Mouse (Mus musculus) heart, embryonic 10.5 days (tissue): ENCODE measurements around the gene Btbd35f13. TPM values are rescaled to one million over a fixed set of nuclear protein-coding genes. Genes with fewer than 3 reads are reported as not detected.
"Not testable (repeated sequence)": the region's sequence is repeated elsewhere in the genome, so short reads cannot be mapped to it uniquely, and the experiment has no call there.

Source experiments
- DNase-seq: peaks from one replicate; pipeline ENCODE4 v3.0.0-alpha.2; 2017; ENCODE audit warnings: low spot score
- H3K27ac ChIP-seq: fragments of 300-500 bp; sonication (generic); 2 replicates; pipeline ENCODE4 v1.5.1; 2016; ENCODE audit warnings: mild to moderate bottlenecking
- H3K27me3 ChIP-seq: fragments of 300-500 bp; sonication (generic); 2 replicates; pipeline ENCODE4 v1.6.1; 2016; ENCODE audit warnings: mild to moderate bottlenecking; ENCODE audit not compliant: poor library complexity, insufficient read depth, severe bottlenecking
- H3K36me3 ChIP-seq: fragments of 300-500 bp; sonication (generic); 2 replicates; pipeline ENCODE4 v1.6.1; 2016; ENCODE audit warnings: mild to moderate bottlenecking, moderate library complexity
- H3K4me1 ChIP-seq: fragments of 300-500 bp; sonication (generic); 2 replicates; pipeline ENCODE4 v1.6.1; 2016; ENCODE audit warnings: mild to moderate bottlenecking
- H3K4me3 ChIP-seq: fragments of 300-500 bp; sonication (generic); 2 replicates; pipeline ENCODE4 v1.5.1; 2016; ENCODE audit warnings: mild to moderate bottlenecking, moderate library complexity
- H3K9me3 ChIP-seq: fragments of 300-500 bp; sonication (generic); 2 replicates; pipeline ENCODE4 v1.6.1; 2016; ENCODE audit warnings: mild to moderate bottlenecking, moderate library complexity
- WGBS: fragments of 180-500 bp; shearing (Covaris S2); methylation state at CpG from one replicate; pipeline ENCODE4 v1.1.7; 2016; 5-methylcytosine and 5-hydroxymethylcytosine counted together
- polyA plus RNA-seq: library from polyadenylated mRNA; unstranded; fragments of >200 nt; fragmentation: Nextera tagmentation; extraction: Ambion mirVana; gene quantifications from 2 replicates; pipeline ENCODE4 v1.2.1, GENCODE M21; 2016

The Btbd35f13 gene
- polyA plus RNA-seq = not detected in 2 replicates

- not testable (repeated sequence) for H3K27ac ChIP-seq, H3K4me3 ChIP-seq, H3K36me3 ChIP-seq, H3K27me3 ChIP-seq, DNase-seq, H3K9me3 ChIP-seq, H3K4me1 ChIP-seq
- WGBS = 78% methylated on average over 2 of the region's 3 CpGs
Measured at GRCm38 (mm10) chrX:33656872-33657271, at the start of gene Btbd35f13. Gene Btbd35f13, plus strand, starts transcription at chrX:33657172.

- no CpG with 5 or more reads among the region's 3 CpGs for WGBS
- H3K36me3 ChIP-seq, H3K9me3 ChIP-seq, H3K4me1 ChIP-seq, H3K27me3 ChIP-seq, DNase-seq, H3K27ac ChIP-seq, H3K4me3 ChIP-seq: not testable (repeated sequence)
Measured at GRCm38 (mm10) chrX:33702249-33702648, 45.3 kb downstream of the Btbd35f13 start, which contains the start of gene Btbd35f14. Gene Btbd35f14, minus strand, starts transcription at chrX:33702349.

Other genes starting within 250 kb of the Btbd35f13 start
- gene Btbd35f15, start 79.9 kb upstream of the Btbd35f13 start, polyA plus RNA-seq = not detected in 2 replicates
- not detected in 2 replicates for gene Btbd35f14, start 45.2 kb downstream of the Btbd35f13 start, polyA plus RNA-seq